Mouse (Mus musculus): ENCODE data around the gene Cdr1. TPM values are rescaled to one million over a fixed set of nuclear protein-coding genes. Genes with fewer than 3 reads are reported as not detected.

Gene Cdr1
- not detected in 2 replicates for total RNA-seq (2017)

DNA sequence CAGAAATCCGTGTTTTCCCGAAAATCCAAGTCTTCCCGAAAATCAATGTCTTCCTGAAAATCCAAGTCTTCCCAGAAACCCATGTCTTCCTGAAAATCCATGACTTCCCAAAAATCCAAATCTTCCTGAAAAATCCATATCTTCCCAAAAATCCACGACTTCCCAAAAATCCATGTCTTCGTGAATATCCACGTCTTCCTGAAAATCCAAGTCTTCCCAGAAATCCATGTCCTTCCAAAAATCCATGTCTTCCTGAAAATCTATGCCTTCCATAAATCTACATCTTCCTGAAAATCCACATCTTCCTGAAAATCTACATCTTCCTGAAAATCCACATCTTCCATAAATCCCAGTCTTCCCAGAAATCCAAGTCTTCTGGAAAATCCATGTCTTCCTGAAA lies at the start of gene Cdr1:
TSS of gene Cdr1 (minus strand) at position 101 of the 400 bp plus-strand sequence.
- ATAC-seq (replicated peaks; ENCODE audit: low read depth, poor library complexity, severe bottlenecking), result no peak

DNA sequence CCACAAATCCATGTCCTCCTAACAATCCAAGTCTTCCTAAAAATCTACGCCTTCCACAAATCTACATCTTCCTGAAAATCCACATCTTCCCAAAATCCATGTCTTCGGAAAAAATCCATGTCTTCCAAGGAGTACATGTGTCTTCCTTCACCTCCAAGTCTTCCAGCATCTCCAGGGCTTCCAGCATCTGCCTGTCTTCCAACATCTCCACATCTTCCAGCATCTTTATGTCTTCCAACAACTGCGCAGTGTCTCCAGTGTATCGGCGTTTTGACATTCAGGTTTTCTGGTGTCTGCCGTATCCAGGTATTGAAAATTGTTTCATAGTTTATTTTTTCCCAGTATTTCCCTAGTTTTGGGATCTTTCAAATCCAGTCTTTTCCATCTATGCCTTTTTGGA lies 511 bp upstream of the Cdr1 start:
- ATAC-seq (replicated peaks; ENCODE audit: low read depth, poor library complexity, severe bottlenecking), result peak; percentile 72; the same call in 1 of the 2 replicates

DNA sequence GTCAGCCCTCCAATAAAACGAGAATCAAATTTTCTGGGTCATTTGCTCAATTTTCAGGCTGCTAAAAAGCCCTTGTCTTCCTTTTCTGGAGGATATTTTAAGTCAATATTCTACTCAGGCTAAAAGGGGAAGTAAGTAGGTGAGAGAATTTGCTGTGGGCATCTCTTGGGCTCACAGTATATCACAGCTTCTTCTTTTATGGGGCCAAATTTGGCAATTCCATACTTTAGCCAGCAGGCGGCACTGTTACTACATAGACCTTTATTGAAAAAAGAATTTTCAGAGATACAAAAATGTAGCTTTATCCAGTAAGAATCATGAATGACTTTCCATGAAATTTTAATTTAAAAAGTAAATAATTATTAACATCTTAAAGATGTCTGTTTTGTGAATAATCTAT lies 18.8 kb downstream of the Cdr1 start:
- ATAC-seq (replicated peaks; ENCODE audit: low read depth, poor library complexity, severe bottlenecking), result no peak

DNA sequence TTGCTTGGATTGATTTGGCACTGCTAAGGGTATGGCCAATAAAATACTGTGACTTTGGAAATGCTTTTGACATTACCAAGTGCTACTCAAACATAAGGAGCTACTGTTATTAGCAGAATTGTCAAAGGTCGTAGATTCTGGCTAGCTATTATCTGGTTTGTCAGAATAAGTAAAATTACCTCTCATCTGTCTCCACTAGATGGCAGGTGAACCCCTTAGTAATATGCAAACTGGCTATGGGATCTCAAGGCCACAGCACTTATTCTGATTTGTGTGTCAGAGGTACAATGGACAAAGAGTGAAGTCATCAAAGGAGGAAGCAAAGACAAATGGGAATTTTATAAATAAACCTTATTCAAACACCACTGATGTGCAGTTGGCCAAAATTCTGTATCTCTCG lies 24.1 kb downstream of the Cdr1 start:
- no peak for ATAC-seq (replicated peaks; ENCODE audit: low read depth, poor library complexity, severe bottlenecking)

DNA sequence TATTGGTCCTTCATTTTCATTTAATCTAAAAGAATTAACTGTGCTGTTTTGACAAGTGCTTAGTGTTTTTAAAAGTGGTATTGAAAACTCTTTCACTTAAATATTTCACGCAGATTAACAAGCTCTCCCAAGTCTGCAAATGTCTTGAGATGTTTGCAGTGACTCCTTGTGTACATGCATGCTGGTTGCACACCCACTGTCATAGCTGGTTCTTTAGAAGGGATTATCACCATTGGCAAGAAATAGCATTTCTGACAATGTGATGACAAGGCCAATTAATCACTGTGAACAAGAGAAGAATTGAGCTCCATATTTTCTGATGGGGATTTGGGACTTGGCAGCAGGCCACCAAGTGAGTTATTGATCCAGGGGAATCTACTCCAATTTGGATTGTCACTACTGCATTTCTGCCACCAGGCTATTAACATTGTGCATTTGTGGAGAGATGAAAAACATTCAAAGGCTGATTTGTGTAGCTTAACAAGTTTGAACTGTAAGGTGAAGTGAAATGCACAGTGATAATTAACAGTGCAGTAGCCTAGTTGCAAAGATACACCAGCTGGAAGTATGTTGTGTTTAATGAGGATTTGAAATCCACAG lies 30.6 kb downstream of the Cdr1 start:
- ATAC-seq (replicated peaks; ENCODE audit: low read depth, poor library complexity, severe bottlenecking), result no peak

DNA sequence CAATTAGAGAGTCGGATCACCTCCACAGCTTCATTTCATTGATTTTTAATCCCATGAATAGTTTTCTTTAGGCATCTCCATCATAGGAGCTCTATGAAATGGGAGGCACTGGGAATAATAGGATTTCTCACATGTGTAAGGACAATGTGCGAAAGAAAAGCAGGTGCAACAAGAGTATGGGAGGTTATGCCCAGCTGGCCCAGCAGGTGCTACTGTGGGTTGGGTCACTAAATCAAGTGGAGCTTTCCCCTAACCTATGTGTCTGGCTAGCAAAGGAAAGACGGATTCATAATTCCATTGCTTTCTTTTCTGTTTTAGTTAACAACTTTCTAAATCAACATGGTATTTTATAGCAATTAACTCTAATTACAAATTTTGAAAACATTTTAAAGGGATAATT lies 31.1 kb downstream of the Cdr1 start:
- no peak for ATAC-seq (replicated peaks; ENCODE audit: low read depth, poor library complexity, severe bottlenecking)

DNA sequence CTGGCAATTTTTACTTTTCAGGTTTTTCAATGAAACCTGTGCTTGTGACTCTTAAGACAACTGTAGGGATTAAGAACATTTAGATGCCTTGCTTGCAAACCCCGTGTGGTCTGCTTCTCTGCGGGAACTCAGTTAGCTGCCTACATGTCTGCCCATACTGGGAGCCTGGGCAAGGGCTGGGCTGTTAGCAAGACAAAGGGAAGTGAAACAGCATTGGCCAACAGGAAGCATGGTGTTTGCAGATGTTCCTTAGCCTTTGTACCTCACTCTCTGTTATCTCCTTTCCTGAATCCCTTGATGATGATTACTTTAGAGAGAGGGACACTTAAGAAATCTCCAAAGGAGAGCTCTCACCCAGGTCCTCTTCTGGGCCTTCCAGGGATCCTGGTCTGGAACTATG lies 38.8 kb downstream of the Cdr1 start:
- ATAC-seq (replicated peaks; ENCODE audit: low read depth, poor library complexity, severe bottlenecking), result no peak

DNA sequence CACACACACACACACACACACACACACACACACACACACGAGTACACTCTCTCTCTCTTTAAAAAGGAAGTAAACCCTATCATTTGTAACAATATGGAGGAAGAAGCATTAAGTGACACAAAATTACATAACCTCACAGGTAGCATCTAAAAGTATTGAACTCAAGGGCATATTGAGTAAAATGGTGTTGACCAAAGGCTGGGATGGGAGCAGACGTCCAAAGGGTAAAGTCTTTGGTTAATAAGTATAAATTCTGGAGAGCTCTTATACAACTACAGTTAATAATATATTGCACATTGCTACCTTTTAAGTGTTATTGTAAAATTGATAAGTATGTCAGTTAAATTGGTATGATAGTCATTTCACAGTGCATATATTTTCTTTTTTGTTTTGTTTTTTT lies 39.9 kb downstream of the Cdr1 start:
- no peak for ATAC-seq (replicated peaks; ENCODE audit: low read depth, poor library complexity, severe bottlenecking)

DNA sequence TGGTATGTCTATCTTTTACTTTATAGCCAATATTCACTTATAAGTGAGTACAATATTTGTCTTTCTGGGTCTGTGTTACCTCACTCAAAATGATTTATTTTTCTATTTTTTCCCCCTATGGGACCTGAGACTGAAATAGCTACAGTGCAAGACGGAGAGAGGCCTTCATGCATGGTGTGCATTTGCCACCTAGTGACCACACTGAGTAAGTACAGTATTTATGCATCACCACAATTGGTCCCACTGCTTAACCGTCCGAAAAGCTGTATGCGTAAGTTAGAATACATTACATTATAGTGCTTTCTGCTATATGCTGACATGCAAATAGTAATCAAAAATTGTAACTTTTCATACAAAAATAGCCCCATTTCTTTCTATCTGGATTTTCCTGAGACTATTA lies 50.8 kb downstream of the Cdr1 start:
- ATAC-seq (replicated peaks; ENCODE audit: low read depth, poor library complexity, severe bottlenecking), result no peak

Measured in common myeloid progenitor, adult 5-6 weeks (primary cell).